Mouse (Mus musculus) ES-Bruce4 (cell line): ENCODE data around the gene BC030867.

Experiments
- CTCF ChIP-seq: IDR thresholded peaks from one replicate; pipeline ENCODE4 v1.8.1; 2011; ENCODE audit warnings: low read depth, low read length
- POLR2A ChIP-seq: IDR thresholded peaks from one replicate; pipeline ENCODE4 v1.8.1; 2011; ENCODE audit warnings: low read length; ENCODE audit not compliant: insufficient read depth

DNA sequence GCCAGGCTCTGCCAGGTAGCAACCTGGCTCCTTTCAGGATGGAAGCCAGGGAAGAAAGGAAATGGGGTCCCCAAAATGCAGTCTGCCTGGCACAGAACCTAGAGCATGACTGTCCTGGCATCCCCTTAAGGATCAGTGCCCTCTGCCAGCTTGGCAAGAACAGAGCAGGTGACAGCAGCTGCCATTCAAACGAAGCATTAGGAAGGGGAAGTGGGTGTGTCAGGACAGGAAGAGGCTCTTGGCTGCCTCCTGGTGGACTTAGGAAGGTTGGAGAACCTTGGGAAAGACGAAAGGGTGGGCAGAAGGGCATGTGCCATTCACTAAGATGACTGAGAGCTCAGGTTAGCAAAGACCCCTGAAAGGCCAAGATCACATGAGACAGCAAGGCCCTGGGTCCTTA is 38.9 kb upstream of the BC030867 start:
- no peak for TF ChIP-seq POLR2A
- peak; percentile 62 for TF ChIP-seq CTCF
